Mouse (Mus musculus): ENCODE data around the gene Hoxc12. TPM values are rescaled to one million over a fixed set of nuclear protein-coding genes. Genes with fewer than 3 reads are reported as not detected.

Hoxc12 gene
- not detected in 2 replicates for total RNA-seq (2012; rRNA removed)
- not detected in 2 replicates for total RNA-seq (2014; rRNA removed)
- polyA plus RNA-seq (2012; ENCODE audit: insufficient read length, low read depth) = not detected in 2 replicates

DNA sequence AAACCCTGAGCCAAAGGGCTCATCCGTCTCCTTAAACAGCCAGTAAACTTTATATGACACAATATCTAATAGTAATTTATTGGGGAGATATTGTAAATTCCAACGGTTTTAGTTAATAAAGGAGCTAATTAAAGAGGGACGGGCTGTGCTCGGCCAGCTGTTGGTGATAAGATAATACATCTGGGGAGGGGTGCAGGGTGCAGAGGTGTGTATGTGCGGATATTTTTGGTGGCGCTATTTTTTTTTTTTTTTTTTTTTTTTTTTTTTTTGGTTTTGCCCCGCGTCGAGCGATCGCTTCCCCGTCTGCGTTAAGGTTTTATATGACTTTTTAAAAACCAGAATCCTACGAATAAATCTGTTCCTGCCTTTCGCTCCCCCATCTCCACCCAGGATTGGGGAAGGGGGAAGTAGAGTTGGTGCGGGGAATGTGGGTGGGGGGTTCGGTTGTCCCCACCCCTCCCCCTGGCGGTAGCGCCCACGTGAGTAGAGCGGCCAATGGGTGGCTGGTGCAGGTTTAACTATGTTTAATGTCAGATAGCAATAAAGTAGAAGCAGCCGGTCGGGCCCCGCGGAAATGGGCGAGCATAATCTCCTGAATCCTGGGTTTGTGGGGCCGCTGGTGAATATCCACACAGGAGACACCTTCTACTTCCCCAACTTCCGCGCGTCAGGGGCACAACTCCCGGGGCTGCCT is at the start of gene Hoxc12:
Hoxc12 (plus strand) TSS at position 479 of the 694 bp plus-strand sequence.
- Histone ChIP-seq H3K27ac (ENCODE audit: insufficient read depth, low read depth) (no peak within 1 kb of the TSS), H3K4me3 (replicated peaks in 1 of 3; ENCODE audit: low read depth in 2 of 3, low read length in 2 of 3, poor library complexity in 1 of 3) (no peak within 1 kb of the TSS), H3K9ac (ENCODE audit: insufficient read depth, low read depth) (no peak within 1 kb of the TSS), H3K4me2 (ENCODE audit: insufficient read depth, low read depth, poor library complexity, severe bottlenecking) (no peak within 1 kb of the TSS), H3K36me3 (replicated peaks in 1 of 2; ENCODE audit: control insufficient read depth in 1 of 2, insufficient read depth in 1 of 2, low read length in 1 of 2) (no peaks in the 10 kb centered on the region), H3K27me3 (replicated peaks) (peaks cover 91% of the 10 kb centered on the region), H3K9me3 (replicated peaks; ENCODE audit: low read length) (peaks cover 11% of the 10 kb centered on the region), H3K4me1 (ENCODE audit: control insufficient read depth in 1 of 2, insufficient read depth in 2 of 2) (no peaks in the 10 kb centered on the region), H3K79me2 (replicated peaks; ENCODE audit: control insufficient read depth, extremely low read depth, insufficient read depth, poor library complexity, severe bottlenecking) (no peaks in the 10 kb centered on the region)
- no peak for TF ChIP-seq HCFC1 (IDR thresholded peaks at IDR 0.05; ENCODE audit: low read depth, low read length)
- no peak for TF ChIP-seq MEF2A (IDR thresholded peaks at IDR 0.05; ENCODE audit: borderline replicate concordance, low read depth, low read length)
- TF ChIP-seq POLR2A (IDR thresholded peaks at IDR 0.05; ENCODE audit: low read depth, low read length) = no peak
- no peak for TF ChIP-seq TBP (conservative IDR thresholded peaks at IDR 0.05; ENCODE audit: low read depth, low read length)
- in situ Hi-C loops (cut with MboI; ENCODE audit: low pct_ligation_motif_present, low pct_unique_long_range_greater_than_20kb, low sequenced_read_pairs) = no loop called here
- DNase-seq (ENCODE audit: extremely low read depth) = no peak
- dilution Hi-C loops (cut with MboI; ENCODE audit: extremely low pct_ligation_motif_present, extremely low pct_unique_long_range_greater_than_20kb, low sequenced_read_pairs) = no loop called here

DNA sequence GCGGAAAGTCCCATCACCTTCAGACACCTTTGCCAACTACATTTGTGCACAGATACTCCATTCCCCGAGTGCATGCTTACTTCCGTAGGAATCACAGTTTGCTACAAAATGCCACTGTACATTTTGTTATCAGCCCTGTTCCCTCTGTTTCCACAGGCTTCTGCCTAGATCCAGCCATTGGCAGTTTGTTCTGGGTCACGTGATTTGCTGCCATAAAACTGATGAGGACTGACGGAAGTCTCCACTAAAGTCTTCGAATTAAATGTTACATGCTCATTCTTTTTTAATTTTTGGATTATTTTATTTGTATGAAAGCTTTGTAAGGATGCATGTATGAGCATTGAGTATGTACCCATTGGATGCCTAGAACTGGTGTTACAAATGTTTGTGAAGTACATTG is 41.4 kb upstream of the Hoxc12 start:
- Histone ChIP-seq H3K9ac (ENCODE audit: insufficient read depth, low read depth) (no peak overlapping the region), H3K36me3 (replicated peaks in 1 of 2; ENCODE audit: control insufficient read depth in 1 of 2, insufficient read depth in 1 of 2, low read length in 1 of 2) (no peaks in the 10 kb centered on the region), H3K27me3 (replicated peaks) (peaks cover 94% of the 10 kb centered on the region), H3K79me2 (replicated peaks; ENCODE audit: control insufficient read depth, extremely low read depth, insufficient read depth, poor library complexity, severe bottlenecking) (no peaks in the 10 kb centered on the region), H3K4me2 (ENCODE audit: insufficient read depth, low read depth, poor library complexity, severe bottlenecking) (no peak overlapping the region), H3K9me3 (replicated peaks; ENCODE audit: low read length) (no peaks in the 10 kb centered on the region), H3K27ac (ENCODE audit: insufficient read depth, low read depth) (no peak overlapping the region), H3K4me1 (ENCODE audit: control insufficient read depth in 1 of 2, insufficient read depth in 2 of 2) (no peaks in the 10 kb centered on the region), H3K4me3 (replicated peaks in 1 of 3; ENCODE audit: low read depth in 2 of 3, low read length in 2 of 3, poor library complexity in 1 of 3) (no peak overlapping the region)
- TF ChIP-seq EP300 (IDR thresholded peaks at IDR 0.05; ENCODE audit: low read length) = no peak
- no peak for TF ChIP-seq TCF12 (IDR thresholded peaks at IDR 0.05; ENCODE audit: low read depth, low read length)
- TF ChIP-seq IRF4 (IDR thresholded peaks at IDR 0.05; ENCODE audit: low read depth, low read length) = no peak
- no peak for TF ChIP-seq MXI1 (IDR thresholded peaks at IDR 0.05; ENCODE audit: low read depth, low read length)
- no peak for TF ChIP-seq HCFC1 (IDR thresholded peaks at IDR 0.05; ENCODE audit: low read depth, low read length)
- no peak for TF ChIP-seq ZKSCAN1 (IDR thresholded peaks at IDR 0.05; ENCODE audit: borderline replicate concordance, low read depth, low read length)
- TF ChIP-seq ZC3H11A (IDR thresholded peaks at IDR 0.05; ENCODE audit: low read depth, low read length) = no peak
- no peak for TF ChIP-seq RCOR1 (conservative IDR thresholded peaks at IDR 0.05; ENCODE audit: low read depth, low read length)
- no peak for TF ChIP-seq UBTF (IDR thresholded peaks at IDR 0.05; ENCODE audit: low read depth, low read length)
- no peak for TF ChIP-seq RAD21 (IDR thresholded peaks at IDR 0.05; ENCODE audit: low read depth, low read length)
- no peak for TF ChIP-seq CHD1 (IDR thresholded peaks at IDR 0.05; ENCODE audit: low read depth, low read length)
- no peak for TF ChIP-seq SIN3A (IDR thresholded peaks at IDR 0.05; ENCODE audit: low read length)
- DNase-seq (ENCODE audit: extremely low read depth) = no peak
- dilution Hi-C loops (cut with MboI; ENCODE audit: extremely low pct_ligation_motif_present, extremely low pct_unique_long_range_greater_than_20kb, low sequenced_read_pairs) = no loop called here
- in situ Hi-C loops (cut with MboI; ENCODE audit: low pct_ligation_motif_present, low pct_unique_long_range_greater_than_20kb, low sequenced_read_pairs) = no loop called here
